Mouse (Mus musculus): Measurements from ENCODE around the gene Ankrd11.
A peak's percentile ranks its signal among the peaks of the same experiment; 100 is the strongest.

Ankrd11 gene

DNA sequence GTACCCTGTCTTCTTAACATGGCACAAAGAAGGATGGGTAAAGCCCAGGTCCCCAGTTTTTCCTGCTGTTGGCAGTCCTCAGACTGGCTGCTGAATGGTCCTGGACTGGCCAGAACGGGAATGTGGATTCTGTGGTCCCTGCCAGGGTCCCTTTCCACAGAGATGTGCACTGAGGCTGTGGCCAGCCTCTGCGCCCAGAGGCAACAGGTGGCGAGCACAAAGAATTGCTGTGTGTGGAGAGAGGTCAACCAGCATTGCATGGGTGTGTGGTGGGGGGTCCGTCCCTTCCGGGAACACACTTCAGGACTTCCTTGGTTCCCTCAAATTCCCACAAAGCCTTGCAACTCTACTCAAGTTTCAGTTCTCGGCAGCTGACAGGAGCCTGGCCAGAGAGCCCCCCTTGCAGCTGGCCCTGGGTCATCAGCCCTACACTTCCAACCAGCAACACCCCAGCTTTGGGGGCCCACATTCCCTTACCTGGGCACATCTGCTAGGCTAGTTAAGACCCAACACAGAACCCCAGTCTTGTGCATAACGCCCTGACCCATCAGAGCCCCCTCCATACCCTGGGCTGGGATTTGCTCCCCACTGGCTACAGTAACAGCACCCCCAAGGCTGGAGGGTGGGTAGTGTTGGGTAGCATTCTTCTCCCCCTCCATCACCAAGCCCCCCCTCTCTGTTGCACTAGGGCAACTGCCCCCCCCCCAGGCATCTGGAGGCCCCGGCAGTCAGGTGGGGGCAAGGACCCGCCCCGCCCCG, 192.7 kb downstream of the Ankrd11 start:
- no peak for DNase-seq (ENCODE audit: low spot score in 2 of 2)

DNA sequence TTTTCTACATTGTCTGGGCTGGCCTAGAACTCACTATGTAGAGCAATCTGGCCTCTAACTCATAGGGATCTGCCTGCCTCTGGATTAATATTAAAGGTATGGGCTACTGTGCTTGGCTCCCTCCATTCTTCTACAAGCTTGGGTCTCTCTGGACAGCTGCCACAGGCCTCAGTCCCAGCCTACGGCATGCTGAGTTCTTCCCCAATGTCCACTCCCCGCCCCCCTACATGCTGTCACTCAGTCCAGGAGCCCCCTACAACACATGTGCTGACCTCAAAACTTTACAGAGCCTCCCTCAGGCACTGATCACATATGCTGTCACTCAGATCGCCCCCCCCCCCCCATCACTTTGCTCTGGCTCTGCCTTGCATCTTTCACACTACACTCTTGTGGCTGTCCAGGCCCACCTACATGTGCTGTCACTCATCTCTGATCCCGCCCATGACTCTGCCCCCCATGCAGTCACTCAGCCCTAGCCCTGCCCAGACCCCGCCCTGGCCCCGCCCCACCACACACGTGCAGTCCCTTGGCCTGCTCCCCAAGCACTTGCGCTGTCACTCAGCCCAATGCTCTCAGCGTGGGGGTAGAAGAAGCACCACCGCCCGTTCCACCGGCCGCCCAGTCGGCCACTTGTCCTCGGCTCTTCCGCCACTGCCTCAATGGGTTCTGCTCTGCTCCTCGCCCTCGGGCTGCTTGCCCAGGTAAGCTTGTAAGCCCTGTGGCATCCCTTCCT, 194.1 kb downstream of the Ankrd11 start, which contains the start of gene Cdh15:
Cdh15 (plus strand) TSS at position 138 of the 733 bp plus-strand sequence.
- peak in 1 of 2 experiments; percentile 51 for DNase-seq (ENCODE audit: low spot score in 2 of 2)

DNA sequence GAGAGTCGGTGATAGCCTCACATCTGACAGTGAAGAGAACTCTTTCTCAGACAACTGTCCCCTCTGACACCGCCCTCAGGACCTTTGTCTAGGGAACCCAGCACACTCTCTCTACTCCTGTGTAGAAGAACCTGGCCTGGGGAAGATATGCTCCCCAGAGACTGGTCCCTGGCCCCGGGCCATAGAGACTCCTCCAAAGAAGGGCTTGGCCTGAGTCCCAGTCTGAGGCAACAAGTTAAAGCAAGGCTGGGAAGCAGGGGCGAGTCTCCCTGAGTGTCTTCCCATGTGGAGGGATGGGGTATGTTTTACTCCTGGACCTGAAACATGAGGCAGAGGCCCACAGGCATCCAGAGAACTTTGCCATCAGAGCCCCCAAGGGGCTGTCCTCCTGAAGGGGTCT, 196.4 kb downstream of the Ankrd11 start:
- no peak for DNase-seq (ENCODE audit: low spot score in 2 of 2)

DNA sequence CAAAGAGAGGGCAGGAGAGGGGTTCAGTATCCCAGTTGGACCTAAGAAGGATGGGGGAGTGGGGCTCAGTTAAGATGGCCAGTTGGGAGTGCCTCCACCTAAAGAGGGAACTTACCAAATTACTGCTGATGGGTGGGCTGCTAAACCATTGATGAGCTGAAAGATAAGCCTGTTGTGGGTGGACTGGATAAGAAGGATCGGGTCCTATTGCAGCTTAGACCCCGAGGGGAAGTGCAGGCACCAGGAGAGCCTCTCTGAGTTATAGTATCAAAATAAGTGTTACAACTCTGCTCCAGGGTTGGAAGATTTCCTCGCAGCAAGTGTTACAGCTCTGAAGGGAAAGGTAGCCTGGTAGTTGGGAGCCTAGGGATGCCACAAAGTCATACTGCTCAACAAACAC, 197.9 kb downstream of the Ankrd11 start:
- no peak for DNase-seq (ENCODE audit: low spot score in 2 of 2)

DNA sequence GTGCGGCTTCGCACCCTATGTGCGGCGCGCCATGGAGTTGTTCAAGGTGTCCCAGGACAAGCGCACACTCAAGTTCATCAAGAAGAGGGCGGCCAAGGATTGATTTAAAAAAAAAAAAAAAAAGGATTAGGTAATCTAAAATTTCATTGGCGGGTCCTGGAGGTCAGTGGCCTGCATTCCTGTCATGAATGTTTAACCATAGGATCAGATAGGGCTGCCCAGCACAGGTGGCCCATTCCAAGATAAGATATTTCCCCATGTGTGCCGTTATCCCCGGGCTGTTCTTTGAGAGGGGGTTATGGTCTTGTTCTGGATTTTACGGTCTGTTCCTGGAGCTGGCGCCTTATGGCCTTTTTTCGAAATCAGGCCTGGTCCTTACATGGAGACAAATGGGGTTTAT, 205.4 kb downstream of the Ankrd11 start:
- DNase-seq (ENCODE audit: low spot score in 2 of 2), result no peak

DNA sequence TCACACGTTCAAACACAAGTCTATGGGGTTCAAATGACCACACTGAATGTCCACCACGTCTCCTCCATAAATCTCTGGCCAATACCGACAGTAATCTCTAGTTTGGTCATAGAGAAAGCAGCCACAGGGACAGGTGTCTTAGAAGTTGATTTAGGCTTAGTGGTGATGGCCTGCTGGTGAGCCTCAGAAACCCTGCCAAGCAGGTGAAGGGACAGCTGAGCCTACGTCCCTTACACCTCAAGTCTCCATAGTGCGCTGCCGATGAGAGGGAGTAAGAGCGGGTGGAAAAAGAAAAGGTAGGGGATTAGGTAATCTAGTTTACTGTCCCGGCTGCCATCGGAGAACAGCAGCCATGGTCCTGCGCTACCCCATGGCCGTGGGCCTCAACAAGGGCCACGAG, 205.9 kb downstream of the Ankrd11 start:
- no peak for DNase-seq (ENCODE audit: low spot score in 2 of 2)

DNA sequence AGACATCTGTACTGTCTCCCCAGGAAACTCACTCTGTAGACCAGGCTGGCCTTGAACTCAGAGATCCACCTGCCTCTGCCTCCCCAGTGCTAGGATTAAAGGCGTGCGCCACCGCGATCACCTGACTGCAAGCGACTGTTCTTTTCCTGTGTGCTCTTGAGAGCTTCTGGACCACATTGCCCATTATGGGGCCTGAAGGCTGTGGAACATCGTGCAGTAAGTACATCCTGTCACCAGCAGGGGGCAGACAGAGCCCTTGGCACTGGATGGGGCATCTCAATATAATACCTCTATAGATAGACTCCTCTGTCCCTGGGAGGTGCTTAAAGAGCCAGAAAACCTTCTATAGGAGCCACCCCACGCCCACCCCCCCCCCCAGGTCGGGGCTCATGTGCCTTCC, 207.1 kb downstream of the Ankrd11 start:
- peak; percentile 67 to 79 for DNase-seq (ENCODE audit: low spot score in 2 of 2)

DNA sequence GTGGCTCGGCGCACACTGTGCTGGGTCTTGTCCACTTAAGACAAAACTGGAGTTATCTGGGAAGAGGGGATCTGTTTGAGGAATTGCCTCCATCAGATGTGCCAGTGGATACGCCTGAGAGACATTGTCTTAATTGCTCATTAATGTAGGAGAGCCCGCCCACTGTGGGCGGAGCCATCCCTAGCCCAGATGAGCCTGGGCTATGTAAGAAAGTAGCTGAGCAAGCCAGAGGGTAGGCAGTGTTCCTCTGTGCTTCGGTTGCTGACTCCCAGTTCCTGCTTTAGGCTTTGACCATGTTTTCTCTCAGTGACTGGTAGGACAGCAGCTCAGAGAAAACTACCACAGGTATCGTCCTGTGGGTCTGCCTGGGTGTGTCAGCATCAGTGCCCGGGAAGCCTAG, 207.7 kb downstream of the Ankrd11 start:
- DNase-seq (ENCODE audit: low spot score in 2 of 2), result no peak
